Mouse (Mus musculus) embryonic facial prominence, embryonic 10.5 days (tissue): ENCODE measurements around the gene Tead1. TPM values are rescaled to one million over a fixed set of nuclear protein-coding genes. Genes with fewer than 3 reads are reported as not detected.
"Not testable (repeated sequence)": the region's sequence is repeated elsewhere in the genome, so short reads cannot be mapped to it uniquely, and the experiment has no call there.

Experiments
- DNase-seq: peaks from one replicate; pipeline ENCODE4 v3.0.0-alpha.2; 2017; ENCODE audit warnings: low spot score
- H3K27ac ChIP-seq: fragments of 300-500 bp; sonication (generic); replicated peaks from 2 replicates; pipeline ENCODE4 v1.5.1; 2016; ENCODE audit warnings: mild to moderate bottlenecking
- H3K27me3 ChIP-seq: fragments of 300-500 bp; sonication (generic); replicated peaks from 2 replicates; pipeline ENCODE4 v1.6.1; 2016; ENCODE audit warnings: low read depth, mild to moderate bottlenecking; ENCODE audit not compliant: poor library complexity, severe bottlenecking
- H3K36me3 ChIP-seq: fragments of 300-500 bp; sonication (generic); replicated peaks from 2 replicates; pipeline ENCODE4 v1.6.1; 2016; ENCODE audit warnings: mild to moderate bottlenecking, moderate library complexity
- H3K4me1 ChIP-seq: fragments of 300-500 bp; sonication (generic); 2 replicates; pipeline ENCODE4 v1.6.1; 2016
- H3K4me3 ChIP-seq: fragments of 300-500 bp; sonication (generic); 2 replicates; pipeline ENCODE4 v1.5.1; 2016; ENCODE audit warnings: mild to moderate bottlenecking, moderate library complexity
- H3K9me3 ChIP-seq: fragments of 300-500 bp; sonication (generic); 2 replicates; pipeline ENCODE4 v1.6.1; 2016; ENCODE audit warnings: mild to moderate bottlenecking
- WGBS: fragments of 180-500 bp; shearing (Covaris S2); methylation state at CpG from one replicate; pipeline ENCODE4 v1.1.7; 2016; 5-methylcytosine and 5-hydroxymethylcytosine counted together
- polyA plus RNA-seq: library from polyadenylated mRNA; unstranded; fragments of >200 nt; fragmentation: Nextera tagmentation; extraction: Ambion mirVana; gene quantifications from 2 replicates; pipeline ENCODE4 v1.2.1, GENCODE M21; 2016

The Tead1 gene
- polyA plus RNA-seq, 1 experiment from 2014 or later, result 23.5 TPM

GRCm38 (mm10) chr7:112906848-112907247, 227.7 kb downstream of the Tead1 start:
- no peak overlapping the region for H3K4me3 ChIP-seq

GRCm38 (mm10) chr7:112907468-112907867, 228.3 kb downstream of the Tead1 start:
- WGBS, result 65% methylated on average over 2 of the region's 2 CpGs

More at GRCm38 (mm10) chr7:112906848-112907247, 227.7 kb downstream of the Tead1 start:
- Histone ChIP-seq H3K36me3 (peaks cover 32% of the 10 kb centered on the region), H3K9me3 (no peaks in the 10 kb centered on the region), H3K27me3 (no peaks in the 10 kb centered on the region), H3K4me1 (peaks cover 7% of the 10 kb centered on the region), H3K27ac (no peak overlapping the region)
- no peak for DNase-seq
- 92% methylated on average over 5 of the region's 5 CpGs for whole genome bisulfite sequencing

GRCm38 (mm10) chr7:112909164-112909563, 230.0 kb downstream of the Tead1 start:
- peaks cover 7% of the 10 kb centered on the region for H3K4me1 ChIP-seq
- peaks cover 8% of the 10 kb centered on the region for H3K36me3 ChIP-seq
- H3K27ac ChIP-seq, result no peak overlapping the region
- no peak overlapping the region for H3K4me3 ChIP-seq
- no peak for DNase-seq
- no peaks in the 10 kb centered on the region for H3K27me3 ChIP-seq
- no peaks in the 10 kb centered on the region for H3K9me3 ChIP-seq
- 88% methylated on average over 10 of the region's 10 CpGs for WGBS

More at GRCm38 (mm10) chr7:112907468-112907867, 228.3 kb downstream of the Tead1 start:
- no peak overlapping the region for H3K27ac ChIP-seq
- no peaks in the 10 kb centered on the region for H3K9me3 ChIP-seq
- H3K4me3 ChIP-seq, result no peak overlapping the region
- no peaks in the 10 kb centered on the region for H3K27me3 ChIP-seq
- H3K36me3 ChIP-seq, result peaks cover 25% of the 10 kb centered on the region
- DNase-seq, result no peak
- H3K4me1 ChIP-seq, result peaks cover 7% of the 10 kb centered on the region

GRCm38 (mm10) chr7:112912969-112913368, 233.9 kb downstream of the Tead1 start:
- H3K9me3 ChIP-seq, result no peaks in the 10 kb centered on the region
- H3K4me3 ChIP-seq, result no peak overlapping the region
- 87% methylated on average over 3 of the region's 3 CpGs for WGBS
- peaks cover 16% of the 10 kb centered on the region for H3K4me1 ChIP-seq
- no peak overlapping the region for H3K27ac ChIP-seq
- no peak for DNase-seq
- H3K27me3 ChIP-seq, result 0 out of 2 replicates have a peak, but pooled peaks cover 3% of the 10 kb centered on the region
- no peaks in the 10 kb centered on the region for H3K36me3 ChIP-seq

- H3K36me3 ChIP-seq, result no peaks in the 10 kb centered on the region
- no peaks in the 10 kb centered on the region for H3K9me3 ChIP-seq
- 93% methylated on average over 4 of the region's 4 CpGs for WGBS
- no peak overlapping the region for H3K4me3 ChIP-seq
- H3K4me1 ChIP-seq, result peaks cover 27% of the 10 kb centered on the region
- no peak overlapping the region for H3K27ac ChIP-seq
- DNase-seq, result no peak
- 0 out of 2 replicates have a peak, but pooled peaks cover 9% of the 10 kb centered on the region for H3K27me3 ChIP-seq
These were observed 236.5 kb downstream of the Tead1 start for GRCm38 (mm10) chr7:112915571-112915970.

- DNase-seq, result no peak
- H3K27ac ChIP-seq, result no peak overlapping the region
- H3K9me3 ChIP-seq, result no peaks in the 10 kb centered on the region
- peaks cover 12% of the 10 kb centered on the region; the same call in 1 of the 2 replicates for H3K27me3 ChIP-seq
- no peaks in the 10 kb centered on the region for H3K36me3 ChIP-seq
- H3K4me3 ChIP-seq, result no peak overlapping the region
- WGBS, result 68% methylated on average over 10 of the region's 10 CpGs
- H3K4me1 ChIP-seq, result peaks cover 30% of the 10 kb centered on the region
These were observed 238.6 kb downstream of the Tead1 start for GRCm38 (mm10) chr7:112917613-112918278.

GRCm38 (mm10) chr7:112918279-112918991, 239.3 kb downstream of the Tead1 start:
- 63% methylated on average over 22 of the region's 22 CpGs for WGBS
- H3K4me1 ChIP-seq, result peaks cover 37% of the 10 kb centered on the region
- no peak overlapping the region for H3K4me3 ChIP-seq
- H3K9me3 ChIP-seq, result no peaks in the 10 kb centered on the region
- DNase-seq, result peak; percentile 29
- H3K27ac ChIP-seq, result peak overlapping the region; percentile 51
- no peaks in the 10 kb centered on the region for H3K36me3 ChIP-seq
- H3K27me3 ChIP-seq, result peaks cover 12% of the 10 kb centered on the region; the same call in 1 of the 2 replicates

GRCm38 (mm10) chr7:112919845-112920244, 240.7 kb downstream of the Tead1 start:
- Histone ChIP-seq H3K27ac (no peak overlapping the region), H3K4me1 (peaks cover 49% of the 10 kb centered on the region), H3K27me3 (peaks cover 19% of the 10 kb centered on the region; the same call in 1 of the 2 replicates), H3K4me3 (no peak overlapping the region), H3K36me3 (no peaks in the 10 kb centered on the region), H3K9me3 (no peaks in the 10 kb centered on the region)
- peak; percentile 66 for DNase-seq
- WGBS, result 2% methylated on average over 4 of the region's 4 CpGs

GRCm38 (mm10) chr7:112922801-112923200, 243.7 kb downstream of the Tead1 start:
- peak overlapping the region; percentile 65 for H3K27ac ChIP-seq
- no peak overlapping the region for H3K4me3 ChIP-seq

GRCm38 (mm10) chr7:112923712-112924111, 244.6 kb downstream of the Tead1 start:
- Histone ChIP-seq H3K9me3 (no peaks in the 10 kb centered on the region), H3K27ac (no peak overlapping the region), H3K4me1 (peaks cover 40% of the 10 kb centered on the region), H3K27me3 (peaks cover 19% of the 10 kb centered on the region; the same call in 1 of the 2 replicates), H3K4me3 (no peak overlapping the region), H3K36me3 (no peaks in the 10 kb centered on the region)
- no peak for DNase-seq
- 58% methylated on average over 3 of the region's 3 CpGs for WGBS

More at GRCm38 (mm10) chr7:112922801-112923200, 243.7 kb downstream of the Tead1 start:
- Histone ChIP-seq H3K4me1 (peaks cover 49% of the 10 kb centered on the region), H3K9me3 (no peaks in the 10 kb centered on the region), H3K36me3 (no peaks in the 10 kb centered on the region), H3K27me3 (peaks cover 22% of the 10 kb centered on the region; the same call in 1 of the 2 replicates)
- 55% methylated on average over 4 of the region's 4 CpGs for WGBS
- no peak for DNase-seq

- Histone ChIP-seq H3K27ac (no peak overlapping the region), H3K4me3 (no peak overlapping the region), H3K4me1 (peaks cover 11% of the 10 kb centered on the region; the same call in 1 of the 2 replicates), H3K9me3 (no peaks in the 10 kb centered on the region), H3K36me3 (no peaks in the 10 kb centered on the region), H3K27me3 (no peaks in the 10 kb centered on the region)
- no peak for DNase-seq
- 69% methylated on average over 7 of the region's 7 CpGs for WGBS
These were observed 251.6 kb downstream of the Tead1 start for GRCm38 (mm10) chr7:112930669-112931068.

GRCm38 (mm10) chr7:112935876-112936275, 256.8 kb downstream of the Tead1 start:
- not testable (repeated sequence) for H3K4me1 ChIP-seq, H3K9me3 ChIP-seq, H3K27ac ChIP-seq, H3K36me3 ChIP-seq, DNase-seq, H3K27me3 ChIP-seq, H3K4me3 ChIP-seq
- 89% methylated on average over 5 of the region's 5 CpGs for WGBS
